Mouse (Mus musculus) cerebellum, postnatal 36 days (tissue): ENCODE data around the gene Pld3.
"Not testable (repeated sequence)": the region's sequence is repeated elsewhere in the genome, so short reads cannot be mapped to it uniquely, and the experiment has no call there.

Experiments used
- DNase-seq, 2 experiments: peaks; one replicate each; pipeline ENCODE4 v3.0.0; 2021 to 2022; ENCODE audit warnings: mixed read lengths in 2 of 2

Gene Pld3

DNA sequence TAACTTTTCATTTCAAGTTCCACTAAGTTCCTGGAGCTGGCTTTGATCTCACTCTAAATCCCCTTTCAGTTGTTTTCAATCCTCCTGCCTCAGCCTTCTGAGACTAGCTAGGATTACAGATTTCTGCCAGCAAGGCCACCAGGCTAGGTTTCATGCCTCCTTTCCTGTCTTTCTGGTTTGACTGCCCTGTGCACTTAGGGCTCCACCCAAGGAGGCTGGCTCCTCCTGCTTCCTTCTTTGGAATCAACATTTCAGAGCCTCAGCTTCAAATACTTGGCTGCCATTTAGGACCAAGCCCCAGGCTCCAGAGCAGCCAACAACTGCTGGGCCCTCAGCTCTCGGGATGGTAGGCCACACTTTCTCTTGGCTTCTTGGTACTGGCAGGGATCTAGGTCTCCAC lies 32.4 kb downstream of the Pld3 start:
- no peak for DNase-seq

DNA sequence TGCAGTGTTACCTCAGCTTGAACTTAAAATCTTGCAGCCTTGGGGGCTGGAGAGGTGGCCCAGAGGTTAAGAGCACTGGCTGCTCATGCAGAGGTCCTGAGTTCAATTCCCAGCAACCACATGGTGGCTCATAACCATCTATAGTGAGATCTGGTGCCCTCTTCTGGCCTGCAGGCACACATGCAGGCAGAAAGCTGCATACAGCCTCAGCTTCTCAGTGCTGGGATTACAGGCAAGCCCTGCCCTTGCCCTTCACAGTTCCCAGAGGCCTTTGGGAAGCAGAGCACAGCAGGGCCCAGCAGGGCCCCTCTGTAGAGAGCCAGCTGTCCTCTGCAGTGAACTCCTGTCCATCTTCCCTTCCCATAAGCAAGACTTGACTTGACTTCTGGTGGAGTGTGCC lies 32.9 kb downstream of the Pld3 start:
- no peak for DNase-seq

DNA sequence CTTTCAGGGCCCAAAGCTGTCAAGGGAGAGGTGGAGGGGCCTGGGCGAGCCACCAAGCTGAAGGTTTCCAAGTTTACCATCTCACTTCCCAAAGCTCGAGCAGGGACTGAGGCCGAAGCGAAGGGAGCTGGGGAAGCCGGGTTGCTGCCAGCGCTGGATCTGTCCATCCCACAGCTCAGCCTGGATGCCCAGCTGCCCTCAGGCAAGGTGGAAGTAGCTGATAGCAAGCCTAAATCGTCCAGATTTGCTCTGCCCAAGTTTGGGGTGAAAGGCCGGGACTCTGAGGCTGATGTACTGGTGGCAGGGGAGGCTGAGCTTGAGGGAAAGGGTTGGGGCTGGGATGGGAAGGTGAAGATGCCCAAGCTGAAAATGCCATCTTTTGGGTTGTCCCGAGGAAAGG lies 34.7 kb downstream of the Pld3 start:
- DNase-seq, result no peak

DNA sequence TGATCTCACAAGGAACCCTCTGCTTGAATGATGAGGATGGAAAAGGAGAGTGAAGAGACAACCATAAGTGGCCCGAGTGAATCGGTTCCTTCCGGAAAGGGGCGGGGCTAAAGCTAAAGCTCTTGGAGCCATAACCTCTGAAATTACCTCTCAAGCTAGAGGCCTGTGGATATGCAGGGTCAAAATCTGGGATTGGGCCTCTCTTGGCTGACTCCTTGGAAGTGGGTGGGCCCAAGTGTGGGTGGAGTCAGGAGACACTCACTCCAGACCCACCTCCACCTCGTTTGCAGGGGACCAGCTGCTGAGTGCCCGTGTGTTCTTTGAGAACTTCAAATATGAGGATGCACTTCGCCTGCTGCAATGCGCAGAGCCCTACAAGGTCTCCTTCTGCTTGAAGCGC lies 38.1 kb downstream of the Pld3 start:
- DNase-seq, result no peak

DNA sequence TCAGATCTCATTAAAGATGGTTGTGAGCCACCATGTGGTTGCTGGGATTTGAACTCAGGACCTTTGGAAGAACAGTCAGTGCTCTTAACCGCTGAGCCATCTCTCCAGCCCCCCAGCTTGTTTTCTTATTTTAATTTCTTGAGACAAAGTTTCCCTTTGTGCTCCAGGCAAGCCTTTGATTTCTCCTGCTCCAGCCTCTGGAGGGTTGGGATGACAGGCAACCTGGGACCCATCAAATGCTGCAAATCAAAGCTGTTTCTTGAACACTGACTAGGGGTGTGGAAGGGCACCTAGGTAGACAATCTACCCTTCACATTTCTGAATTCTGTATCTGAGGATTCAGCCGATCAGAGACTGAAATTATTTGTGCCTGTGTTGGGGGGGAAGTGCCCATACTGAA lies 42.2 kb downstream of the Pld3 start:
- no peak for DNase-seq

DNA sequence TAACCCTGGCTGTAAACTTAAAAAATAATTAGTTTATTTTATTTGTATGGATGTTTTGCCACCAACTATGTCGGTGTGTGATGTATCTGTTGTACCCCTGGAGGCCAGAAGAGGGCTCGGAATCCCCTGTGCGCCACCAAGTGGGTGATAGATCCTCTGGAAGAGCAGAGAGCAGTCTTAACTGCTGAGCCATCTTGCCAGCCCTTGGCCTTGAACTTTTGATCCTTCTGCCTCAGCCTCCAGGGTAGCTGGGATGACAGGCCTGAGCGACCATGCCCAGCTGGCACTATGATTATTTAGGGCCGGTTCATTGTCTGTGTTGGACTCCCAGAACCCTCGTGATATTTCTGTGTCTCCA lies 44.4 kb downstream of the Pld3 start:
- DNase-seq, result peak; percentile 47 to 59

DNA sequence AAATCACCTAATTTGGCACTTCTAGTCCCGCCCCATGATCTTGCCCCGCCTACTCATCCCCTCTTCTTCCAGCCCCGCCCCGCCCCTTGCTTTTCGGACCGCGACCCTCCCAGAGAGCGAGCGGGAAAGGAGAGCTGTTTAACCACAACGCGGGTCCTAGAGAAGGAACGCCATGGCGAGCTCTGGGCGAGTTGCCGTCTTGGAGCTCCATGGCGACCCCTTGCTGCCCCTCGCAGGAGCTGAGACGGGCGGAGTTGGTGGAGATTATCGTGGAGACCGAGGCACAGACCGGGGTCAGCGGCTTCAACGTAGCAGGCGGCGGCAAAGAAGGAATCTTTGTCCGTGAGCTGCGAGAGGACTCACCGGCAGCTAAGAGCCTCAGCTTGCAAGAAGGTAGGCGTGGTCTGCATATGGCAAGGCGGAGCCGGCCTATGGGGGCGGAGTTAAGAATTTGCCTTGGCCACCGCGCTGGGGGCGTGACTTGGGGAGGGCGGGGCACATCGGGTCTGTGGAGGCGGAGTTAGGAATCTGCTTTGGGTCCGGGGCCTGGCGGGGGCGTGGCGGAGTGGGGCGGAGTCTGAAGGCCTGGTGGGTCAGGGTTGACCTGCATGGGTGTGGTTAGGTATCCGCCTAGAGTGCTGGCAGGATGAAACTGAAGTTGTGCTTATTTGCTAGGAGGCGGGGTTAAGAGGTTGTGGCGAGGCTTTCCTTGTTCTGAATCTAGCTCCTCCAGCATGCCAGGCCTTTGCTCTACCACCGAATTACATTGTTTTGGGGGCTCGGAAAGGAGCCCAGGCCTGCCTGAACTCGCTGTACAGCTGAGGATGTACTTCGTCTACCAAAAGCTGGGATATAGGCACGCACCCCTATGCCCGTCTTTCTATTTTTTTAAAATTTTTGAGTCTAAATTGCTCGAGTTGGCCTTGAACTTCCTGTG lies 45.0 kb downstream of the Pld3 start:
- DNase-seq, result peak; percentile 89 to 93

DNA sequence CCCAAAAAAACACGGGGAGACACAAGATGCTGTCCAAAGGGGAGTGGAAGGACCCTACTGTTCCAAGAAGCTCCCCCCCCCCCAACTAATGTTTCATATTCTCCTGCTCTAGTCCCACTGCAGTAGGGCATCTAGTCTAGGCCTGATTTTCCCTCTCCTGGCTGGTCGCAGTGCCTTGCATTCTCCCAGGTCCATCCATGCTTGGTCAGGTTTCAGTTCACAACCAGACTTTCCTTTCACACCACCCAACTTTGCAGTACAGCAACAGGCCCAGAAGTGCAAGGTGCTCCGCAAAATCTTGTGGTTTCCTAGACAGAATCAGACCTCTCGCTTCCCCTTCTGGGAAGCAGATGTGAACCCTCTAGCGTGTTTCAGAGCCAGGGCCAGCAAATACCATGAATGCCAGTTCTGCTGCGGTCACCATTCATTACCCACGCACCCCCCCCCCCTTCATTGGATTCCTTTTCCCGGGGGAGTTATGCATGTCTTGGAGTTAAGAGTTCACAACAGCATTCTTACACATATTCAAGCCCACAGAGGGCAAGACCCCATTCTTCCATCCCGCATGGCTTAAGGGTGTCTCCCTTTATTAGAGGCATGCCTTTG lies 46.1 kb downstream of the Pld3 start:
- DNase-seq, result no peak

DNA sequence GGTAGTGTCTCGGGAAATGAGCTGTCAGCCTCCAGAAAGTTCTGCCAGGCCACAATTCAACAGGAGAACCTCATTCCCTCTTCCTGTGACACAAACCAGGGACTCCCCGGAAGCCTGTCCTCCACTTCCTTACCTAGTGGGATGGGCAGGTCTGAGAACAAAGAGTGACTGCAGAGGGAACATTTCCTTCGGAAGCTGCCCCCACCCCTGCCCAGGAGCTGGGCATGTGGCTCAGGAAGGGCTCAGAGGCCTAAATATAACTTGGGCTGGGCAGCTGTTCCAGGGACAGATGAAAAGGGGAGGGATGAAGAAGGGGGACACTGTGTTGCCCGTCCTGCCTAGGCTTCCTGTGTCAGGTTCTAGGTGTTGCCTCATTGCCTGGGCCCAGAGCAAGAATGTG lies 51.4 kb downstream of the Pld3 start:
- DNase-seq, result no peak

DNA sequence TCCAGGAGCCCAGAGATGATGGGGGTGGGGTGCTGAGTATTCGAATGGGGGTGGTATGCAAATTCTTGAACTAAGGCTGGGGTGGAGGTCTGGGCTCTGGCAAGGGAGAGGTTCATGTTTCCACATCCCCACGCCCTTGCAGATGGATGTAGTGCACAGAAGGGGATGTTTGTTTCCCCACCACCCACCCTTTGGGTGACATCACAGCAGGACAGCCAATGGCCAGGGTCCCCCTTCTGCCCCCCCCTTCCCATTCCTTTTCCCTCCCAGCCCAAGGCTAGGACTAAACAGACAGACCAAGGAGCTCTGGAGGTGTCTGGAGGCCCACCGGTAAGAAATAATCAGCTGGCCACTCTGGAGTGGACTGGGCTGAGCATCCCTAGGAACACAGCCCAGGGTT lies 54.0 kb downstream of the Pld3 start, which contains the start of gene Prx:
Prx (plus strand) TSS at position 289 of the 400 bp plus-strand sequence.
- no peak for DNase-seq

DNA sequence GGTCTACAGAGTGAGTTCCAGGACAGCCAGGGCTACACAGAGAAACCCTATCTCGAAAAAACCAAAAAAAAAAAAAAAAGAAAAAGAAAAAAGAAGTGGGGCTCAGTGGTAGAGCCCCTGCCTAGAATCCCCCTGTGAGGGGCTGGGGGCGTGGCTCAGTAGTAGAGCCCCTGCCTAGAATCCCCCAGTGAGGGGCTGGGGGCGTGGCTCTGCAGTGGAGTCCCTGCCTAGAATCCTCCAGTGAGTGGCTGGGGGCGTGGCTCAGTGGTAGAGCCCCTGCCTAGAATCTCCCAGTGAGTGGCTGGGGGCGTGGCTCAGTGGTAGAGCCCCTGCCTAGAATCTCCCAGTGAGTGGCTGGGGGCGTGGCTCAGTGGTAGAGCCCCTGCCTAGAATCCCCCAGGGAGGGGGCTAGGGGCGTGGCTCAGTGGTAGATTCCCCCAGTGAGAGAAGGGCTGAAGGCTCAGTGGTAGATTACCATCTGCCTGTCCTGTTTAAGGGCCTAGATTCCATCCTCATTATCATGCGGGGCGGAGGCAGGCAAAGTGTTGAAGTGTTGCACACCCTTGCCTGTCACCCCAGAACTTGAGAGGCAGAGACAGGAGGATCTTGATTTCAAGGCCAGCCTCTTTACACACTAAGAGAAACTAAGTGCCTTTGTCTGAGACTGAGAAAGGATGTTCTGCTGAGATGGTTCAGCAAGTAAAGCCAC lies 58.2 kb downstream of the Pld3 start:
- not testable (repeated sequence) for DNase-seq

DNA sequence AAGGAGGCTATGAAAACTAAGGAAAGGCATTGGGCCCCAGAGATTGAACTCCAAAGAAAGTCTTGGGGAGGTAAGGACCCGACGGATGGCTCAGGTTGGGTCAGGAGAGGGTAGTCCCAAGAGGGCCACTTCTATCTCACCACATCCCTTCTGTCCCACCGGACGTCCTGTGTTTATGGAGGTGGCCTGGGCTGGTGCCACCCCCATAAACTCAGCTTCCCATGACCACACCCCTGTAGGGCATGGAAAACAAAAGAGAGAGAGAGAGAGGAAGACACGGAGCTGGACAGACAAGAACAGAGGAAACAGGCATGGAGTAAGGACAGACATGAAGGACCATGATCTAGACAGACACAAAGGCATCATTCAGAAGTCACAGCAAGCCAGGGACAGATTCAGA lies 59.6 kb downstream of the Pld3 start:
- DNase-seq, result no peak

DNA sequence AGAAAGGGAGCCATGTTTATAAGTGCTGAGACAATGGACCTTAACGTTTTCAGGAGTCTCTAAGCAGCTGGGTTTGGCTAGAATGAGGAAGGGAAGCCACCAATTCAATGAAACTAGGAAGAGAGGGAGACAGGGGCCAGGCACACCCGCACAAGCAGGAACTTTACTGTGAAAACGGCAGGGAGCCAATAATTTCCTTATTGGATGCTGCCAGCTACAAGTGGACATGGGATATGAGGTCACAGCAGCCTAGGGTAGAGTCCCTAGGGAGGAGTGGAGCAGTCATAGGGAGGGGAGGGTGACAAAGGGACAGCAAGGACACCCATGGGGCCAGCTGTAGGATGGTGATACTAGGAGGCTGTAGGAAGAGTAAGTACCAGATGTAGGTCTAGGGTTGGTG lies 60.0 kb downstream of the Pld3 start:
- DNase-seq, result no peak

DNA sequence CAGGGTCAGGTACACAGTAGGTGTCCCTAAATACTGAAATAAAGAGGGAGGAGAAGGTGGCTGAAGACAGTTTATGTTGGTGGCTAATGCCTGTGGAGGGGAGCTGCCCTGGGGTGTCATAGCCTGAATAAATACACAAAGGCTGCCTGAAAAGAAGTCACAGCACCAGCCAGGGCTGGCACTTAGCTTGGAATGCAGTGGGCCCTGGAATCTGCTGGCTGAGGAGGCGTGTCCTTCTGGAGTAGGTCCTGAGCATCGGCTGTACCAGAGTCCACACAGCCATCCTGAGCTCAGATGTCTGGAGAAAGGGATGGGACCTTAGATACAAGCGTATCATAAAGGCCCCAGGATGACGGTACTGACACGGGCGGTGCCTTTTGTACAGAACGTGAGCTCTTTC lies 61.2 kb downstream of the Pld3 start:
- no peak for DNase-seq

DNA sequence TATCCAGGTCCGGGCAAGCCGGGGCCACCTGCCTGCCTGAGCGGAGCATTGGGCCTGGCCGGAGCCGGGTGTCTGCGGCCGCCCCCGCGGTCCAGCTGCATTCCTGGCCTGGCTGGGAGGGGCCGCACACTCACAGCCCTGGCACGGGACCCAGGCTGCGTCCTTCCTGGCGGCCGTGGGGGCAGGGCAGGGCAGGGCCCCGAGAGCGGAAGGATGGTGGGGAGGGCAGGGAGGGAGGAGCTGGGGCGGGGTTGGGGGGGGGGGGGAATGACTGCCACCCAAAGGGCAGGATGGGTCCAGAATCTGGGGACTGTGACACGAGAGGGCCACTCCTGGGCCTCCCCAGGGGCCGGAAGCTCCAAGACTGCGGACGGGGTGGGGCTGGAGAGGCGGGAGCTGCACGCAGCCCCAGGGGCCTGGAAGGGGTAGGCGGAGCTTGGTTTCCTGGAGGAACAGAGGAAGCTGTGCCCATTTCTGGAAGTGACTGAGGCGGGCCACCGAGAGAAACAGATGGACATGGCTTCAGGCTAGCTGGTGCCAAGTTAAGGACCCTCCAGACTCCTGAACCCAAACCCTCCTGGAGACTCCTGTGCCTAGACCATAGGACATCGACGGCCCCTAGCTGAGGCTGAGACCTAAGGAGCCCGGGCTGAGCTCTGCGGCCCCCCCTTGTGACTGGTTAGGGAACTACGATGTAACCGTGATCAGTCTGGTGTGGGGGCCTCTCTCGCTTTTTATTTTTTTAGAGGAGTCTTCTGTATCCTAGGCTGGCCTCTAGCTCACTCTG lies 62.3 kb downstream of the Pld3 start:
- DNase-seq, result peak; percentile 89 to 95

DNA sequence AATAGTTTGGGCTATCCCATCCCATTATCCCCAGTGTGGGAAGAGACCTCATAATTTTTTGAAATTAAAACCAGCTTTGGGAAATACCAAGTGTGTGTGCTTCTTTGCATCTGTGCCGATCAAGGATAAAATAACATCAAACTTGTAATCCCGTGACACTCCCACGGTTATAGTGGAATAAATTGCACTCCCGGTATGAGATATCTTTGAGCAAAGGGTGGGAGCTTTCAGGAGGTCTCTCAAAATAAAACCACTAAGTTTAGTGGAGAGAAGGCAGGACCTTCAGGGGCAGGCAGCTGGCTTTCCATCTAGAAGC lies 62.8 kb downstream of the Pld3 start:
- no peak for DNase-seq

DNA sequence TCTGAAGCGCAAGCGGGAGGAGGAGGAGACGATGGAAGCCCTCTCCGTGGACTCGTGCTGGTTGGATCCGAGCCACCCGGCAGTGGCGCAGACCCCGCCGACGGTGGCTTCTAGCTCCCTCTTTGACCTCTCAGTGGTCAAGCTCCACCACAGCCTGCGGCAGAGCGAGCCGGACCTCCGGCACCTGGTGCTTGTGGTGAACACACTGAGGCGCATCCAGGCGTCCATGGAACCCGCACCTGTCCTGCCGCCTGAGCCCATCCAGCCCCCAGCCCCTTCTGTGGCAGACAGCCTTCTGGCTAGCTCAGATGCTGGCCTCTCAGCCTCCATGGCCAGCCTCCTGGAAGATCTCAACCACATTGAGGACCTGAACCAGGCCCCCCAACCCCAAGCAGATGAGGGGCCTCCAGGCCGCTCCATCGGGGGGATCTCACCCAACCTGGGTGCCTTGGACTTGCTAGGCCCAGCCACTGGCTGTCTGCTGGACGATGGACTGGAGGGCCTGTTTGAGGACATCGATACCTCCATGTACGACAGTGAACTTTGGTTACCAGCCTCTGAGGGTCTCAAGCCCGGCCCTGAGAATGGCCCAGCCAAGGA lies 63.6 kb downstream of the Pld3 start:
- peak in 1 of 2 experiments; percentile 30 for DNase-seq

DNA sequence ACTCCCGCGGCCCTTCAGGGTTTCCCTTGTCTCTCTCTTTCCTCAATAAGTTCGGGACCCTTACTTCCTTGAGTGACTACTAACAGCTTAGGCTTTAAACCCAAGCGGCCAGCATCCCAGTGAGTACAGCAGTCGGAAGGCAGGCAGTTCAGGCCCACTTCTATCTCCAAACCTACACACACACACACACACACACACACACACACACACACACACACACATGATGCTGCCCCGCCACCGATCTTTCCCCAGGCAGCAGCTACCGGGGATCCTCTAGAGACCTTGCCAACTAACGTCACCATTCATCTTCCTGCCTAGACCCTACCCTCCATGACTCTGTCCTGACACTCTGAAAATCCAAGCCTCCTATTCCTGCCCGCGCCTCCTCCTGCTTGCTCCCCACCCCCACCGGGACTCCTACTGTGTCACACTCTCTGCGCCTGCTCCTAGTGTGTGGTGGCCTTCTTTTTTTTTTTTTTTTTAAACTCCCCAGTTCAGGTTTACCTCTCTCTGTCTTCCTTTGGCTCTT lies 65.2 kb downstream of the Pld3 start:
- DNase-seq, result peak; percentile 60 to 69

DNA sequence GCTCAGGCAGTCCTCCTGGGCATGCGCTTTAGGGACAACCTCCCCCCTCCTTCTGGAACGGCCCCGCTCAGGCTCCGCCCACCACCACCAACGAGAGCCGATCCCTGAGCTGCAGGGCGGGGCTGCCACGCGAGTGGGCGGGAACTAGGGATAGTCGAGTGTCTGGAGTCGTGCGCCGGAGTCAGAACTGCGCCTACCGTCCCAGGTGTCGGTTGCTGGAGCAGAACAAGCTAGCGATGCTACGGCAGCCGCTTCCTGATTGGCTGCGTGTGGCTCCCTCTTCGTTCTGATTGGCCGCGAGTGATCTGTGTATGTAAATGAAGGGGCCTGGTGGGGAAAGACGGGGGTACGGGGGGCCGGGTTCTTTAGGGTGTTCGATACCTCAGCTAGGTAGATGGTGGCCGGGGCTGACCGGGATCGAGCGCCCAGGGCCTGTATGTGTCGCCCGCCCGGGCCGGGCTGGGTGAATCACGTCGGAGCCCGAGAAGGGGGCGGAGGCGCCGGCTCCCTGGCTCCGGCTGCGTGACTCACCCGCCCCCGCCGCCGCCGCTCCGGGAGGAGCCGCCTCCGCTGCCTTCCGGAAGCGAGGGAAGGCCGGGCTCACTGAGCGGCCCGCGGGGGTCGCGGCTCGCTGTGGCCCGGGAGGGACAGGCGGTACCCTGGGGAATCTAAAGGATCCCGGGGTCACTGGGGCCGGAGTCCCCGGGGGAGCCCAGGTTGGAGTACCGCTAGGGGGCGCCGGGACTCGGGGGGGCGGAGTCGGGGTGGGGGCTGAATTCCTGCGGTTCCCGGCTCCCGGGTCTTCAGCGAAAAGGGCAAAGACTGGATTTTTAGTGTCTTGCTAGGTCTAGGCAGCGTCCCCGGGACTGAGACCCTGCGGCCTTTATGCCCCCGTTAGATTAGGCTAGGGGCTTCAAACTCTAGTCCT lies 66.0 kb downstream of the Pld3 start, which contains the start of gene Sertad1:
Sertad1 (plus strand) TSS at position 141 of the 928 bp plus-strand sequence.
- peak; percentile 100 for DNase-seq

DNA sequence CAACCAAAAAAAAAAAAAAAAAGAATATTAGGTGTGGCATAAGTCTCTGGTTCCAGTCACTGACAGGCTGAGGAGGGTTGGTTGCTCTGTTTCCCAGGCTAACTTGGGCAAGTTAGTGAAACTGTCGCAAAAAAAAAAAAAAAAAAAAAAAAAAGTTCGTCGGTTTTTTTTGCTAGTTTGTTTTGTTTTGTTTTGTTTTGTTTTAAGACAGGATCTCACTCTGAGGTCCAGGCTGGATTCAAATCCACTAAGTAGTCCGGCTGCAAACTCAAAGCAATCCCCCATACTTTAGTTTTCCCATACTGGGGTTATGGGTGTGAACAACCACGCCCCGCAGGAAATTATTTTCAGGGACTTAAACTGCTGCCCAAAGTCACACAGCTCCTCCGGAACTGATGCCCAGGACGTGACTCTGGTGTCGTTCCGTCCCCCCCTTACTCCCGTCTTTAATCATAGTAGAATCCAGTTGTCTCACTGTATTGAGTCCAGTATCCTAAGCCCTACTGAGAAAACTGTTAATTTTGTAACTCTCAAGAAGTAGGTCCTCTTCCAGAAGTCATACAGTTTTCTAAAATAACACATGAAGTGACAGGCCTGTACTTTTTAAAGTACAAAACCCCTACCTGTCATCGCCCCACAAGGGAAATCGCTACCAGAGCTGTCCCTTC lies 66.8 kb downstream of the Pld3 start:
- no peak for DNase-seq

DNA sequence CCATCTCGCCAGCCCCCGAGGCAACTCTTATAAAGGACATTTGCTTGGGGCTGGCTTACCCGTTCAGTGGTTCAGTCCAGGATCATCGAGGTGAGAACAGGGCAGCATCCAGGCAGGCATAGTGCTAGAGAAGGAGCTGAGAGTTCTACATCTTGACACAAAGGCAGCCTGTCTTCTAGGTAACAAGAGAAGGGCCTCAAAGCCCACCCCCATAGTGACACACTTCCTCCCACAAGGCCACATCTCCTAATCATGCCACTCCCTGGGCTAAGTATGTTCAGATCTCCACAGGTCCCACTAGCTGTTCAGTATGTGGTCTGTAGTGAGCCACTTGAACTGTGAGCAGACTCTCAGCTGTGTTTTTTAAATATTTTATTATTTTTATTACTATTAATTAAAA lies 69.2 kb downstream of the Pld3 start:
- DNase-seq, result no peak
